ENCODE assay signal across 18 mouse cellular contexts in genomic region chr16:85000304-85000703, GRCm38 (mm10).
DNase-seq lines count a peak whose midpoint lies in the region; ATAC-seq and TF ChIP-seq lines count a peak whose summit lies in the region.
"Had no signal": no experiment of that assay in that cellular context is flagged by ENCODE, and none has a peak within 500 bp of the region (broad histone marks: within the 10 kb centered on the region; RNA-seq: fewer than 3 reads in every experiment).

No protein-coding gene starts in this region.

- no peak for TF ChIP-seq CTCF in lung, postnatal 0 days (IDR thresholded peaks at IDR 0.05)

- H3K4me1 ChIP-seq in heart, embryonic 10.5 days: no peaks in the 10 kb centered on the region
- no peaks in the 10 kb centered on the region; the same call in 1 of the 2 replicates for H3K4me1 ChIP-seq in lung, postnatal 0 days (ENCODE audit: insufficient read depth, low read depth, low read length)
- no peaks in the 10 kb centered on the region for H3K4me1 ChIP-seq in forebrain, embryonic 10.5 days
- H3K4me1 ChIP-seq: hindbrain, embryonic 12.5 days; limb, embryonic 13.5 days had no signal

- H3K27ac ChIP-seq in heart, embryonic 10.5 days: no peak overlapping the region
- H3K27ac ChIP-seq in lung, postnatal 0 days (ENCODE audit: low read length): 0 out of 2 replicates have a peak overlapping the region, but pooled peaks have one; percentile 4
- no peak overlapping the region for H3K27ac ChIP-seq in forebrain, embryonic 10.5 days
- H3K27ac ChIP-seq: hindbrain, embryonic 12.5 days; limb, embryonic 13.5 days; stomach, postnatal 0 days had no signal

- peak; percentile 82 for DNase-seq in heart, adult 11 months
- no peak for DNase-seq in heart, embryonic 10.5 days (ENCODE audit: low spot score)
- no peak for DNase-seq in lung, postnatal 0 days (ENCODE audit: low spot score)
- DNase-seq in lung, postnatal 14 days: no peak
- peak; percentile 32 for DNase-seq in gastrocnemius, postnatal 14 days
- DNase-seq in skeletal muscle tissue, adult 2 months (ENCODE audit: low read depth, low spot score): peak; percentile 71
- no peak for DNase-seq in forebrain, embryonic 10.5 days (ENCODE audit: extremely low spot score, low spot score)
- DNase-seq: adrenal gland, adult 8-10 months; cerebellum, adult 9-10 months; lung, adult 2 months; right cerebral cortex, postnatal 4 days; thymus, postnatal 25 days had no signal

- no peak overlapping the region for H3K4me2 ChIP-seq in lung, postnatal 0 days (replicated peaks; ENCODE audit: low read depth, low read length)
- H3K4me2 ChIP-seq: hindbrain, embryonic 12.5 days; limb, embryonic 13.5 days had no signal

- no peak overlapping the region for H3K9ac ChIP-seq in lung, postnatal 0 days (replicated peaks; ENCODE audit: low read depth)
- H3K9ac ChIP-seq: hindbrain, embryonic 12.5 days; limb, embryonic 13.5 days had no signal

- no peak for ATAC-seq in lung, postnatal 0 days
- ATAC-seq: forebrain, embryonic 16.5 days had no signal

- no peaks in the 10 kb centered on the region for H3K9me3 ChIP-seq in heart, embryonic 10.5 days
- no peaks in the 10 kb centered on the region for H3K9me3 ChIP-seq in lung, postnatal 0 days (ENCODE audit: low read length)
- 0 out of 2 replicates have a peak, but pooled peaks cover 5% of the 10 kb centered on the region for H3K9me3 ChIP-seq in forebrain, embryonic 10.5 days
- H3K9me3 ChIP-seq: hindbrain, embryonic 12.5 days; limb, embryonic 13.5 days had no signal

- H3K4me3 ChIP-seq in heart, embryonic 10.5 days: no peak overlapping the region
- H3K4me3 ChIP-seq in lung, postnatal 0 days (ENCODE audit: low read depth, low read length): no peak overlapping the region
- H3K4me3 ChIP-seq in forebrain, embryonic 10.5 days: no peak overlapping the region
- H3K4me3 ChIP-seq: erythroblast, embryonic 14.5 days; hindbrain, embryonic 12.5 days; limb, embryonic 13.5 days had no signal

- no peaks in the 10 kb centered on the region for H3K27me3 ChIP-seq in heart, embryonic 10.5 days (ENCODE audit: insufficient read depth, poor library complexity, severe bottlenecking)
- H3K27me3 ChIP-seq in lung, postnatal 0 days (replicated peaks; ENCODE audit: insufficient read depth, low read length): no peaks in the 10 kb centered on the region
- H3K27me3 ChIP-seq in forebrain, embryonic 10.5 days (ENCODE audit: poor library complexity, severe bottlenecking): no peaks in the 10 kb centered on the region
- H3K27me3 ChIP-seq: hindbrain, embryonic 12.5 days; limb, embryonic 13.5 days had no signal

- H3K36me3 ChIP-seq in heart, embryonic 10.5 days: peaks cover 40% of the 10 kb centered on the region
- H3K36me3 ChIP-seq in lung, postnatal 0 days (ENCODE audit: insufficient read depth, low read length): peaks cover 14% of the 10 kb centered on the region; the same call in 1 of the 2 replicates
- peaks cover 62% of the 10 kb centered on the region for H3K36me3 ChIP-seq in forebrain, embryonic 10.5 days (replicated peaks)
- H3K36me3 ChIP-seq: G1E had no signal

- intact Hi-C loops in gastrocnemius, postnatal 14 days (cut with DNase I; ENCODE audit: low total_unique reads): no loop called here

- TF ChIP-seq EP300 in lung, postnatal 0 days (IDR thresholded peaks at IDR 0.05): no peak

- WGBS in heart, embryonic 10.5 days: 84% methylated on average over 7 of the region's 7 CpGs
- 61% methylated on average over 7 of the region's 7 CpGs for WGBS in lung, postnatal 0 days
- WGBS in forebrain, embryonic 10.5 days: 91% methylated on average over 7 of the region's 7 CpGs

Comparison
In these comparisons a context has a peak if more than half of its experiments do, and no peak if none do; other contexts are left out.
1. DNase-seq: peak in heart, adult 11 months (single experiment), gastrocnemius, postnatal 14 days (single experiment) and skeletal muscle tissue, adult 2 months (single experiment); none in heart, embryonic 10.5 days (single experiment), lung, postnatal 0 days (single experiment), lung, postnatal 14 days (single experiment) and forebrain, embryonic 10.5 days (single experiment).